Mouse (Mus musculus) G1E (cell line): ENCODE results near the gene Nectin4. TPM values are rescaled to one million over a fixed set of nuclear protein-coding genes. Genes with fewer than 3 reads are reported as not detected.

ENCODE experiments used
- ATAC-seq: 2 replicates; pipeline ENCODE4 v1.8.0; 2016; ENCODE audit warnings: mild to moderate bottlenecking; ENCODE audit not compliant: insufficient number of reproducible peaks, poor library complexity, low FRiP score, severe bottlenecking; ENCODE audit errors: extremely low read depth
- DNase-seq: peaks from one replicate; pipeline ENCODE4 v3.0.0; 2012; ENCODE audit warnings: low spot score
- H3K27me3 ChIP-seq: 2 replicates; pipeline ENCODE4 v1.6.1; 2012; ENCODE audit warnings: mild to moderate bottlenecking, low read length, inconsistent platforms; ENCODE audit not compliant: insufficient read depth
- H3K36me3 ChIP-seq: replicated peaks from 2 replicates; pipeline ENCODE3; 2012; ENCODE audit warnings: mild to moderate bottlenecking, inconsistent platforms
- H3K4me1 ChIP-seq: 2 replicates; pipeline ENCODE4 v1.6.1; 2012; ENCODE audit warnings: low read depth, low read length, inconsistent platforms, mixed read lengths; ENCODE audit not compliant: insufficient read depth
- H3K4me3 ChIP-seq: 2 replicates; pipeline ENCODE4 v1.5.1; 2012; ENCODE audit warnings: low read depth, mild to moderate bottlenecking, inconsistent platforms, low read length, moderate library complexity, mixed read lengths
- H3K9me3 ChIP-seq: replicated peaks from 2 replicates; pipeline ENCODE4 v1.6.1; 2012; ENCODE audit warnings: inconsistent platforms
- CTCF ChIP-seq: IDR thresholded peaks from 2 replicates; pipeline ENCODE4 v1.5.1; 2012; ENCODE audit warnings: low read depth, low read length, inconsistent platforms, mixed read lengths
- GATA1 ChIP-seq: IDR thresholded peaks from 2 replicates; pipeline ENCODE4 v1.6.1; 2012; ENCODE audit warnings: borderline replicate concordance, low read length, inconsistent platforms, mixed read lengths
- GATA2 ChIP-seq: IDR thresholded peaks from 2 replicates; pipeline ENCODE4 v1.6.1; 2012; ENCODE audit warnings: low read depth, low read length, inconsistent platforms, borderline replicate concordance
- POLR2AphosphoS5 ChIP-seq: IDR thresholded peaks from 2 replicates; pipeline ENCODE4 v1.6.1; 2012; ENCODE audit warnings: low read depth, low read length, inconsistent platforms; ENCODE audit not compliant: insufficient replicate concordance
- TAL1 ChIP-seq: conservative IDR thresholded peaks from 2 replicates; pipeline ENCODE4 v1.6.1; 2012; ENCODE audit warnings: low read depth, low read length, inconsistent platforms, mixed read lengths
- polyA plus RNA-seq: library from polyadenylated mRNA; stranded (reverse); fragments of >175 nt; gene quantifications from 2 replicates; pipeline ENCODE4 v1.2.3, GENCODE M21; 2012
- total RNA-seq, 2 experiments: library from RNA; stranded (forward) in 1 of 2; stranded (reverse) in 1 of 2; fragments of 200-1000 nt in 1 of 2; fragments of >200 nt in 1 of 2; fragmentation: Nextera tagmentation in 1 of 2; gene quantifications; 2 replicates each; pipeline ENCODE4 v1.2.3; 2014 to 2017

Nectin4 gene
- total and polyA plus RNA-seq, 3 experiments = 0.01 TPM; not detected in 2

- H3K9me3 ChIP-seq = no peaks in the 10 kb centered on the region
- peaks cover 26% of the 10 kb centered on the region for H3K4me1 ChIP-seq
- peaks cover 17% of the 10 kb centered on the region for H3K36me3 ChIP-seq
- ATAC-seq (no peak), DNase-seq (no peak)
- H3K4me3 ChIP-seq = no peak overlapping the region
- H3K27me3 ChIP-seq = peaks cover 24% of the 10 kb centered on the region
- TF ChIP-seq POLR2AphosphoS5 (no peak), GATA2 (no peak), TAL1 (no peak), CTCF (no peak), GATA1 (no peak)
These were observed 40.3 kb downstream of the Nectin4 start for GRCm38 (mm10) chr1:171410231-171410630.

GRCm38 (mm10) chr1:171410947-171411484 lies 41.1 kb downstream of the Nectin4 start, which contains the start of gene Usf1:
Usf1 (plus strand) TSS chr1:171411313.
- peak within 1 kb of the TSS; percentile 87 for H3K4me3 ChIP-seq
- H3K36me3 ChIP-seq = peaks cover 25% of the 10 kb centered on the region
- peaks cover 19% of the 10 kb centered on the region for H3K27me3 ChIP-seq
- H3K4me1 ChIP-seq = peaks cover 26% of the 10 kb centered on the region
- peak; percentile 84 for ATAC-seq
- TF ChIP-seq TAL1 (no peak), CTCF (no peak), GATA2 (no peak), POLR2AphosphoS5 (no peak), GATA1 (no peak)
- no peaks in the 10 kb centered on the region for H3K9me3 ChIP-seq
- peak; percentile 90 for DNase-seq

- Histone ChIP-seq H3K4me3 (peak overlapping the region; percentile 87), H3K36me3 (peaks cover 30% of the 10 kb centered on the region), H3K27me3 (peaks cover 15% of the 10 kb centered on the region), H3K4me1 (peaks cover 26% of the 10 kb centered on the region), H3K9me3 (no peaks in the 10 kb centered on the region)
- peak; percentile 56 for DNase-seq
- TF ChIP-seq GATA1 = no peak
- TF ChIP-seq GATA2 = no peak
- TF ChIP-seq TAL1 = no peak
- TF ChIP-seq CTCF = no peak
- TF ChIP-seq POLR2AphosphoS5 = no peak
- no peak for ATAC-seq
These were observed 41.6 kb downstream of the Nectin4 start for GRCm38 (mm10) chr1:171411492-171411941.

- DNase-seq (peak; percentile 37), ATAC-seq (peak; percentile 47)
- TF ChIP-seq GATA1 (no peak), POLR2AphosphoS5 (no peak), GATA2 (no peak), CTCF (no peak), TAL1 (no peak)
- Histone ChIP-seq H3K9me3 (no peaks in the 10 kb centered on the region), H3K4me3 (peak overlapping the region; percentile 87), H3K4me1 (peaks cover 26% of the 10 kb centered on the region), H3K36me3 (peaks cover 35% of the 10 kb centered on the region), H3K27me3 (peaks cover 12% of the 10 kb centered on the region)
These were observed 42.1 kb downstream of the Nectin4 start for GRCm38 (mm10) chr1:171412001-171412441.

- H3K4me1 ChIP-seq = peaks cover 26% of the 10 kb centered on the region
These were observed 42.5 kb downstream of the Nectin4 start for GRCm38 (mm10) chr1:171412446-171412845.

GRCm38 (mm10) chr1:171413608-171414007 lies 43.7 kb downstream of the Nectin4 start:
- peaks cover 51% of the 10 kb centered on the region for H3K36me3 ChIP-seq
- no peak for ATAC-seq
- H3K27me3 ChIP-seq = peaks cover 5% of the 10 kb centered on the region; the same call in 1 of the 2 replicates
- no peak for DNase-seq
- no peaks in the 10 kb centered on the region for H3K9me3 ChIP-seq
- no peak overlapping the region for H3K4me3 ChIP-seq
- TF ChIP-seq CTCF (no peak), GATA2 (no peak), TAL1 (no peak)
- H3K4me1 ChIP-seq = peaks cover 25% of the 10 kb centered on the region

More at GRCm38 (mm10) chr1:171412446-171412845, 42.5 kb downstream of the Nectin4 start:
- Histone ChIP-seq H3K4me3 (peak overlapping the region; percentile 87), H3K36me3 (peaks cover 39% of the 10 kb centered on the region), H3K9me3 (no peaks in the 10 kb centered on the region), H3K27me3 (peaks cover 8% of the 10 kb centered on the region)
- no peak for TF ChIP-seq TAL1
- TF ChIP-seq POLR2AphosphoS5 = no peak
- TF ChIP-seq GATA1 = no peak
- TF ChIP-seq CTCF = no peak
- TF ChIP-seq GATA2 = no peak
- DNase-seq = no peak
- ATAC-seq = no peak

- TF ChIP-seq TAL1 (no peak), GATA1 (no peak), POLR2AphosphoS5 (no peak), CTCF (no peak), GATA2 (no peak)
- Histone ChIP-seq H3K4me3 (no peak within 1 kb of the TSS), H3K9me3 (no peaks in the 10 kb centered on the region), H3K27me3 (no peaks in the 10 kb centered on the region), H3K36me3 (peaks cover 70% of the 10 kb centered on the region), H3K4me1 (peaks cover 10% of the 10 kb centered on the region)
- DNase-seq (no peak), ATAC-seq (no peak)
These were observed 48.8 kb downstream of the Nectin4 start, which contains the start of gene Tstd1 for GRCm38 (mm10) chr1:171418660-171419059. Tstd1 (plus strand) TSS chr1:171418872.
